Mouse (Mus musculus) myocyte (in vitro differentiated cells): ENCODE data around the gene Aif1.

ENCODE experiments used
- CEBPB ChIP-seq: IDR thresholded peaks from 2 replicates; pipeline ENCODE4 v1.6.1; 2011; ENCODE audit warnings: mild to moderate bottlenecking, moderate library complexity; ENCODE audit not compliant: poor library complexity, insufficient read depth, severe bottlenecking
- E2F4 ChIP-seq: IDR thresholded peaks from one replicate; pipeline ENCODE4 v1.6.1; 2011; ENCODE audit warnings: mild to moderate bottlenecking, control low read depth, moderate library complexity; ENCODE audit not compliant: insufficient read depth
- MAX ChIP-seq: IDR thresholded peaks from one replicate; pipeline ENCODE4 v1.6.1; 2011; ENCODE audit warnings: low read depth, mild to moderate bottlenecking, control low read depth
- MYOD1 ChIP-seq, 3 experiments: IDR thresholded peaks; one replicate each; pipeline ENCODE4 v1.6.1; 2011; ENCODE audit warnings: control low read depth in 2 of 3, low read depth in 2 of 3, mild to moderate bottlenecking in 2 of 3, moderate library complexity in 1 of 3; ENCODE audit not compliant: insufficient read length in 2 of 3, control insufficient read depth in 1 of 3
- MYOG ChIP-seq, 3 experiments: IDR thresholded peaks; one replicate each; pipeline ENCODE4 v1.6.1; 2011; ENCODE audit warnings: control low read depth in 2 of 3, low read depth in 2 of 3, mild to moderate bottlenecking in 2 of 3; ENCODE audit not compliant: insufficient read length in 2 of 3, control insufficient read depth in 1 of 3, insufficient read depth in 1 of 3
- POLR2A ChIP-seq: IDR thresholded peaks from one replicate; pipeline ENCODE4 v1.6.1; 2011; ENCODE audit warnings: low read depth, mild to moderate bottlenecking, control low read depth, moderate library complexity; ENCODE audit not compliant: insufficient read length
- POLR2AphosphoS2 ChIP-seq: IDR thresholded peaks from one replicate; pipeline ENCODE4 v1.6.1; 2011; ENCODE audit warnings: low read depth, control low read depth; ENCODE audit not compliant: insufficient read length
- REST ChIP-seq: IDR thresholded peaks from one replicate; pipeline ENCODE4 v1.6.1; 2011; ENCODE audit warnings: mild to moderate bottlenecking, control low read depth, moderate library complexity; ENCODE audit not compliant: insufficient read depth, insufficient read length
- SRF ChIP-seq: IDR thresholded peaks from one replicate; pipeline ENCODE4 v1.6.1; 2011; ENCODE audit warnings: low read depth; ENCODE audit not compliant: control insufficient read depth, insufficient read length
- TCF12 ChIP-seq: IDR thresholded peaks from one replicate; pipeline ENCODE4 v1.6.1; 2011; ENCODE audit warnings: mild to moderate bottlenecking, control low read depth; ENCODE audit not compliant: poor library complexity, insufficient read depth, severe bottlenecking
- USF1 ChIP-seq: IDR thresholded peaks from one replicate; pipeline ENCODE4 v1.6.1; 2011; ENCODE audit warnings: low read depth, mild to moderate bottlenecking, control low read depth, moderate library complexity

- TF ChIP-seq POLR2A (no peak), CEBPB (no peak), POLR2AphosphoS2 (no peak), TCF12 (no peak), MYOG (IDR thresholded peaks at IDR 0.05; ENCODE audit: control insufficient read depth in 1 of 3, insufficient read depth in 1 of 3, insufficient read length in 2 of 3, low read depth in 2 of 3) (no peak), MYOD1 (IDR thresholded peaks at IDR 0.05; ENCODE audit: control insufficient read depth in 1 of 3, insufficient read length in 2 of 3, low read depth in 2 of 3) (no peak), REST (no peak), USF1 (no peak), MAX (no peak), SRF (no peak), E2F4 (no peak)
Measured at GRCm38 (mm10) chr17:35209785-35210535, 34.1 kb upstream of the Aif1 start.
